Mouse (Mus musculus): ENCODE results near the gene Nck1. TPM values are rescaled to one million over a fixed set of nuclear protein-coding genes. Genes with fewer than 3 reads are reported as not detected.

Nck1 gene
- total and polyA plus RNA-seq, 3 experiments: 16.7 to 27.4 (median 25.2) TPM

DNA sequence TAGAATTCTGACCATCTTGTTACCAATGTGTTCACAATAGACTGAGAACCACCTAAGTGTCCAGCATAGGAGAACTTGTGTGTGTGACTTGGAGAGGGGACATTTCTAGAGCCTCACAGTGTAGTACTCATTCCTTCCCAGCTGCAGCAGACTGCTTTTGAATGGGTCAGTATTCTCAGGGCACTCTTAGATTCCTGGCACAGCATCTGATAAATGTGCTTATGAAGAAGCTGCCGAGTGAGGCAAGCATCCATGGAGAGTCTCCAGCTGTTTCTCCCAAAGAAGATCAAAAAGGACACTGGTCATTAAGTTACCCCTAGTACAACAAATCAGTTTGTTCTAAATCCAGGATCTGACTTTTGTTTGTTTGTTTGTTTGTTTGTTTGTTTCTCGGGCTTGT is 27.4 kb upstream of the Nck1 start:
- Histone ChIP-seq H3K4me1 (ENCODE audit: control insufficient read depth in 1 of 2, insufficient read depth in 2 of 2) (no peaks in the 10 kb centered on the region), H3K27me3 (replicated peaks) (no peaks in the 10 kb centered on the region), H3K27ac (ENCODE audit: insufficient read depth, low read depth) (no peak overlapping the region), H3K9me3 (replicated peaks; ENCODE audit: low read length) (peaks cover 5% of the 10 kb centered on the region), H3K79me2 (replicated peaks; ENCODE audit: control insufficient read depth, extremely low read depth, insufficient read depth, poor library complexity, severe bottlenecking) (no peaks in the 10 kb centered on the region), H3K4me3 (replicated peaks in 1 of 3; ENCODE audit: low read depth in 2 of 3, low read length in 2 of 3, poor library complexity in 1 of 3) (no peak overlapping the region), H3K36me3 (replicated peaks in 1 of 2; ENCODE audit: control insufficient read depth in 1 of 2, insufficient read depth in 1 of 2, low read length in 1 of 2) (no peaks in the 10 kb centered on the region), H3K4me2 (ENCODE audit: insufficient read depth, low read depth, poor library complexity, severe bottlenecking) (no peak overlapping the region), H3K9ac (ENCODE audit: insufficient read depth, low read depth) (no peak overlapping the region)
- no peak for DNase-seq (ENCODE audit: extremely low read depth)
- TF ChIP-seq GABPA (IDR thresholded peaks at IDR 0.05; ENCODE audit: insufficient replicate concordance, low read depth, low read length) (no peak), ZKSCAN1 (IDR thresholded peaks at IDR 0.05; ENCODE audit: borderline replicate concordance, low read depth, low read length) (no peak), ZC3H11A (IDR thresholded peaks at IDR 0.05; ENCODE audit: low read depth, low read length) (no peak), NELFE (IDR thresholded peaks at IDR 0.05; ENCODE audit: low read depth, low read length) (no peak), UBTF (IDR thresholded peaks at IDR 0.05; ENCODE audit: low read depth, low read length) (no peak), TBP (conservative IDR thresholded peaks at IDR 0.05; ENCODE audit: low read depth, low read length) (no peak), E2F4 (IDR thresholded peaks at IDR 0.05; ENCODE audit: insufficient replicate concordance, low read depth, low read length) (no peak), POLR2AphosphoS2 (IDR thresholded peaks at IDR 0.05; ENCODE audit: low read depth, low read length) (no peak), IRF4 (IDR thresholded peaks at IDR 0.05; ENCODE audit: low read depth, low read length) (no peak), ZMIZ1 (IDR thresholded peaks at IDR 0.05; ENCODE audit: low read depth, low read length) (no peak), KAT2A (IDR thresholded peaks at IDR 0.05; ENCODE audit: insufficient replicate concordance, low read length) (no peak), ZNF384 (IDR thresholded peaks at IDR 0.05; ENCODE audit: low read depth, low read length) (no peak), HCFC1 (IDR thresholded peaks at IDR 0.05; ENCODE audit: low read depth, low read length) (no peak)
- dilution Hi-C loops (cut with MboI; ENCODE audit: extremely low pct_ligation_motif_present, extremely low pct_unique_long_range_greater_than_20kb, low sequenced_read_pairs) (no loop called here), in situ Hi-C loops (cut with MboI; ENCODE audit: low pct_ligation_motif_present, low pct_unique_long_range_greater_than_20kb, low sequenced_read_pairs) (no loop called here)

DNA sequence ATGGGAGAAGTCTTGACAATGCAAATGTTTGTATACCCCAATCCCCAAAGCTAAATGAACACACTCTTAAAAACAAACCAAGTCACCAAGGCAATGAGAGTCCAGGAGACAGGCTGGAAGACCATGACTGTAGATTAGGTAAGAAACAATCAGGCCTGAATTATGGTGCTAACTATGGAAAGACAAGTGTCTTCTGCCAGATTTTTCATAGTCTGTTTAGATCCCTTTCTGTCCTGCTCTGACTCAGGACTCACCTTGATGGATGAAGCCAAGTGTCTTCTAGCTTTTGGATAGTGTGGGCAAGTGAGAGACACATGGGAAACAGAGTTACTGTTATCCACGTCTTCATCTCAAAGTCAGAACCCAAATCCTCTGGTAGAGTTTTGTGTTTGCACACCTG is 25.6 kb upstream of the Nck1 start:
- H3K9ac ChIP-seq (ENCODE audit: insufficient read depth, low read depth): no peak overlapping the region
- in situ Hi-C loops (cut with MboI; ENCODE audit: low pct_ligation_motif_present, low pct_unique_long_range_greater_than_20kb, low sequenced_read_pairs) (no loop called here), dilution Hi-C loops (cut with MboI; ENCODE audit: extremely low pct_ligation_motif_present, extremely low pct_unique_long_range_greater_than_20kb, low sequenced_read_pairs) (no loop called here)
- no peak overlapping the region for H3K4me2 ChIP-seq (ENCODE audit: insufficient read depth, low read depth, poor library complexity, severe bottlenecking)
- no peak overlapping the region for H3K4me3 ChIP-seq (replicated peaks in 1 of 3; ENCODE audit: low read depth in 2 of 3, low read length in 2 of 3, poor library complexity in 1 of 3)
- H3K27ac ChIP-seq (ENCODE audit: insufficient read depth, low read depth): no peak overlapping the region
- no peaks in the 10 kb centered on the region for H3K4me1 ChIP-seq (ENCODE audit: control insufficient read depth in 1 of 2, insufficient read depth in 2 of 2)
- H3K79me2 ChIP-seq (replicated peaks; ENCODE audit: control insufficient read depth, extremely low read depth, insufficient read depth, poor library complexity, severe bottlenecking): no peaks in the 10 kb centered on the region
- no peak for DNase-seq (ENCODE audit: extremely low read depth)
- H3K27me3 ChIP-seq (replicated peaks): no peaks in the 10 kb centered on the region
- no peaks in the 10 kb centered on the region for H3K36me3 ChIP-seq (replicated peaks in 1 of 2; ENCODE audit: control insufficient read depth in 1 of 2, insufficient read depth in 1 of 2, low read length in 1 of 2)
- TF ChIP-seq E2F4 (IDR thresholded peaks at IDR 0.05; ENCODE audit: insufficient replicate concordance, low read depth, low read length): no peak
- H3K9me3 ChIP-seq (replicated peaks; ENCODE audit: low read length): peaks cover 5% of the 10 kb centered on the region

DNA sequence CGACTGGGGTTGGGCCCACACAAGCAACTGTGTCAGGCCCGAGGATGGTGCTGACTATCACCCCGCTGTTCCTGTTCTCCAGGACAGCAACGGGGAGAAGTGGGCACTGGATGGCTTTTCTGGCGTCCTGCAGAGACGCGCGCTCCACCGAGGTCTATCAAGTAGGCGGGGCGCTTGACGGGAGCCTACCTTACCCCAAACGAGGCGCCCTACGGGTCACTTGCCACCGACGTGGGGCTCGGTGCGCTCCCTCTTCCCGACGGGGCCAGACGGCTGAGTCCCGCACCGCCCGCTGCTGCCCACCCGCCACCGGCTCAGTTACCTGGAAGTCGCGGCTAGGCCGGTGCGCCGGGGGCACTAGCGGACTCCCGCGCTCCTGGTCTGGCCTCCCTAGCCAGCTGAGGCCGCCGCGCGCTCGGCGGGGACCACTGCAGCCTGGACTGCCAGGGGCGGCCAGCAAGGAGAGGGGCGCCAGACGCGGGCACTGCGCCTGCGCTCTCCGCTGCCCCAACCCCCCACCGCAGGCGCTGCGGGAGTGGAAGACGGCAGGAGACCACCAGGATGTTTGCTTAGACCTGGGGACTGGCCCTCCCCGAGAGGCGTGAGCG is 24.8 kb upstream of the Nck1 start, which contains the start of gene Slc35g2:
Gene Slc35g2 (minus strand): TSS at position 465 of the 608 bp plus-strand sequence.
- H3K4me3 ChIP-seq (replicated peaks in 1 of 3; ENCODE audit: low read depth in 2 of 3, low read length in 2 of 3, poor library complexity in 1 of 3): no peak within 1 kb of the TSS
- no peaks in the 10 kb centered on the region for H3K79me2 ChIP-seq (replicated peaks; ENCODE audit: control insufficient read depth, extremely low read depth, insufficient read depth, poor library complexity, severe bottlenecking)
- no peak within 1 kb of the TSS for H3K4me2 ChIP-seq (ENCODE audit: insufficient read depth, low read depth, poor library complexity, severe bottlenecking)
- no peak for DNase-seq (ENCODE audit: extremely low read depth)
- no peak within 1 kb of the TSS for H3K9ac ChIP-seq (ENCODE audit: insufficient read depth, low read depth)
- dilution Hi-C loops (cut with MboI; ENCODE audit: extremely low pct_ligation_motif_present, extremely low pct_unique_long_range_greater_than_20kb, low sequenced_read_pairs) (no loop called here), in situ Hi-C loops (cut with MboI; ENCODE audit: low pct_ligation_motif_present, low pct_unique_long_range_greater_than_20kb, low sequenced_read_pairs) (no loop called here)
- TF ChIP-seq RAD21 (IDR thresholded peaks at IDR 0.05; ENCODE audit: low read depth, low read length): no peak
- no peak for TF ChIP-seq ETS1 (conservative IDR thresholded peaks at IDR 0.05; ENCODE audit: low read depth, low read length)
- no peaks in the 10 kb centered on the region for H3K36me3 ChIP-seq (replicated peaks in 1 of 2; ENCODE audit: control insufficient read depth in 1 of 2, insufficient read depth in 1 of 2, low read length in 1 of 2)
- peaks cover 5% of the 10 kb centered on the region for H3K9me3 ChIP-seq (replicated peaks; ENCODE audit: low read length)
- H3K4me1 ChIP-seq (ENCODE audit: control insufficient read depth in 1 of 2, insufficient read depth in 2 of 2): no peaks in the 10 kb centered on the region
- H3K27me3 ChIP-seq (replicated peaks): no peaks in the 10 kb centered on the region
- H3K27ac ChIP-seq (ENCODE audit: insufficient read depth, low read depth): no peak within 1 kb of the TSS
